Mouse (Mus musculus): ENCODE data around the gene Gm1043. TPM values are rescaled to one million over a fixed set of nuclear protein-coding genes. Genes with fewer than 3 reads are reported as not detected.
A peak's percentile ranks its signal among the peaks of the same experiment; 100 is the strongest.

Gm1043 gene
- total RNA-seq, 2 experiments from 2014 or later, result not detected

GRCm38 (mm10) chr5:37118242-37118641 is 33.1 kb downstream of the Gm1043 start:
- DNase-seq, result no peak

GRCm38 (mm10) chr5:37121186-37121680 is 36.1 kb downstream of the Gm1043 start:
- no peak for DNase-seq

- no peak for DNase-seq
Measured at GRCm38 (mm10) chr5:37131841-37132240, 46.7 kb downstream of the Gm1043 start.

- no peak for DNase-seq
Measured at GRCm38 (mm10) chr5:37141745-37142144, 56.6 kb downstream of the Gm1043 start.

GRCm38 (mm10) chr5:37147536-37147935 is 62.4 kb downstream of the Gm1043 start:
- peak; percentile 49 for DNase-seq

GRCm38 (mm10) chr5:37150650-37151049 is 65.5 kb downstream of the Gm1043 start:
- DNase-seq, result no peak

GRCm38 (mm10) chr5:37154472-37154871 is 69.3 kb downstream of the Gm1043 start:
- DNase-seq, result no peak

- no peak for DNase-seq
Measured at GRCm38 (mm10) chr5:37158408-37158807, 73.2 kb downstream of the Gm1043 start.

- DNase-seq, result peak; percentile 44
Measured at GRCm38 (mm10) chr5:37162871-37163781, 78.0 kb downstream of the Gm1043 start.

- no peak for DNase-seq
Measured at GRCm38 (mm10) chr5:37176466-37176865, 91.3 kb downstream of the Gm1043 start.

GRCm38 (mm10) chr5:37177061-37177460 is 91.9 kb downstream of the Gm1043 start:
- DNase-seq, result no peak

- DNase-seq, result no peak
Measured at GRCm38 (mm10) chr5:37178811-37179210, 93.6 kb downstream of the Gm1043 start.

GRCm38 (mm10) chr5:37179872-37180271 is 94.7 kb downstream of the Gm1043 start:
- DNase-seq, result no peak

- no peak for DNase-seq
Measured at GRCm38 (mm10) chr5:37180624-37181023, 95.5 kb downstream of the Gm1043 start.

- DNase-seq, result no peak
Measured at GRCm38 (mm10) chr5:37184605-37185004, 99.4 kb downstream of the Gm1043 start.

GRCm38 (mm10) chr5:37190378-37190777 is 105.2 kb downstream of the Gm1043 start:
- no peak for DNase-seq

GRCm38 (mm10) chr5:37196196-37196595 is 111.0 kb downstream of the Gm1043 start:
- DNase-seq, result no peak

- no peak for DNase-seq
Measured at GRCm38 (mm10) chr5:37196666-37197250, 111.6 kb downstream of the Gm1043 start.

- no peak for DNase-seq
Measured at GRCm38 (mm10) chr5:37197423-37197822, 112.3 kb downstream of the Gm1043 start.

GRCm38 (mm10) chr5:37198011-37198688 is 113.0 kb downstream of the Gm1043 start:
- DNase-seq, result peak; percentile 12

GRCm38 (mm10) chr5:37202285-37202684 is 117.1 kb downstream of the Gm1043 start:
- no peak for DNase-seq

GRCm38 (mm10) chr5:37204886-37205285 is 119.7 kb downstream of the Gm1043 start:
- DNase-seq, result no peak

GRCm38 (mm10) chr5:37205420-37205819 is 120.2 kb downstream of the Gm1043 start:
- no peak for DNase-seq

Data from gastrocnemius, postnatal 10 days (tissue).